Mouse (Mus musculus): ENCODE measurements around the gene H2afz. TPM values are rescaled to one million over a fixed set of nuclear protein-coding genes. Genes with fewer than 3 reads are reported as not detected.
"Not testable (repeated sequence)": the region's sequence is repeated elsewhere in the genome, so short reads cannot be mapped to it uniquely, and the experiment has no call there.

The H2afz gene
- total RNA-seq, 4 experiments from 2014 or later, result 52.4 to 76.5 (median 66.3) TPM

GRCm38 (mm10) chr3:137863330-137864123 is 760 bp upstream of the H2afz start:
- DNase-seq (ENCODE audit: low spot score), result no peak

GRCm38 (mm10) chr3:137864988-137865982 is 998 bp downstream of the H2afz start:
- DNase-seq (ENCODE audit: low spot score), result peak; percentile 66

GRCm38 (mm10) chr3:137867133-137867436 is 2.8 kb downstream of the H2afz start:
- DNase-seq (ENCODE audit: low spot score), result no peak

DNA sequence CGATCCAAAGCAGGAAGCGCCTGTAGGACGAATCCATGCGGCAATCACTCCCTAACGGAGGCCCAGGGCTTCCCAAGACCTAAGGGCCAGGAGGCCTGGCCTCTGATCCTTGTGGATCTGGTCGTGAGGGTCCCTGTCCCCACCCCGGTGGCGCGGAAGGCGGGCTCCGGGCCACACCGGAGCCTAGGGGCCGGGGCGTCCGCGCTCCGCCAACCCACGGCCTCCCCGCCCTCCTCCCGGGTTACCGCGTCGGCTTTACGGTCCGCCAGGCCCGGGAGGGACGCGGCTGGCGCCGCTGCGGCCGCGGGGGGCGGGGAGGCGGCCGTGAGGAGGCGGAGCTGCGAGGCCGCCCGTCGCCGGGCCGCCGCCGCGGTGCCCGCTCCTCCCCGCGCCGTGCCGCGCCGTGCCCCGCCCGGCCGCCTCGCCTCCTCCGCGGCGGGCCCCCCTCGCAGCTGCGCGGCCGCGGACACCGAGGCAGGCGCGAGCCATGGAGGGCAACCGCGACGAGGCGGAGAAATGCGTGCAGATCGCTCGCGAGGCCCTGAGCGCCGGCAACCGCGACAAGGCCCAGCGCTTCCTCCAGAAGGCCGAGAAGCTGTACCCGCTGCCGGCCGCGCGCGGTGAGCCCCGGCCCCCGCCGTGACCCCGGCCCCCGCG is 3.3 kb downstream of the H2afz start, which contains the start of gene Dnajb14:
Gene Dnajb14, plus strand, starts transcription at position 239 of the 657 bp plus-strand sequence.
- peak; percentile 26 for DNase-seq (ENCODE audit: low spot score)

DNA sequence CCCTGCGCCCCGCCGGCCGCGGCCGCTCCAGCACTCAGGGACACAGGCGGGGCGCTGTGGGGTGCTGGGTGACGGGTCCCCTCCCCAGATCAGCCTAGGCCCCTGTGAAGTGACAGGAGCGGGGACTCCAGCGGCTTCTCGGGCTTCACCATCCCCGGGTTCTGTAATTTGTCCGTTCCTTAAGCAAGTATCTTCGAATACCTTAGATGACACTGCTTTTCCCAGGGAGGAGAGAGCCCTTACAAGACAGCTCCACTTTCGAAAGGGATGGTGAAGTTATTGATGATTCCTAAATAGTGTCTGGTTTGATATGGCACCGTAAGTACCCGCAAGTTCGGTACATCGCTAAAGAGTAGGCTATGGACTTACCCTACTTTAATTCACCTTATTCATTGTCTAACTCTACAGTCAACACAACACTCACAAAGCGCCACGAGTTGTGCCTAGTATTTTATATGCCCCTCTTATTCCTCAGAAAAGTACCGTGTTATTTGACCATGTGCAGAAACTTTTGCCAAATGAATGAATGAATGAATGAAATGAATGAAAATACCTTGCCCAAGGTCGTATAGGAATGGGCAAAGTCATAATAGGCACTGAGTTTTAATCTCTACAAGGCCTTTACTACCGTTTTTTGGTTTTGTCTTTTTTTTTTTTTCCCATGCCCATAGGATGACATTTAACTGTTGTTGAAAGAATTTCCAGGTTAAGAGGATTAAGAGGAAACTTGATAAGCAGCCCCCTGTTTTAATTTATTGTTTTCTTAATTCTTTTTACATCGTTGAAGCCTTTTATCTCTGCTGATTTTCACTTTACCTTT is 4.0 kb downstream of the H2afz start:
- peak; percentile 7 for DNase-seq (ENCODE audit: low spot score)

DNA sequence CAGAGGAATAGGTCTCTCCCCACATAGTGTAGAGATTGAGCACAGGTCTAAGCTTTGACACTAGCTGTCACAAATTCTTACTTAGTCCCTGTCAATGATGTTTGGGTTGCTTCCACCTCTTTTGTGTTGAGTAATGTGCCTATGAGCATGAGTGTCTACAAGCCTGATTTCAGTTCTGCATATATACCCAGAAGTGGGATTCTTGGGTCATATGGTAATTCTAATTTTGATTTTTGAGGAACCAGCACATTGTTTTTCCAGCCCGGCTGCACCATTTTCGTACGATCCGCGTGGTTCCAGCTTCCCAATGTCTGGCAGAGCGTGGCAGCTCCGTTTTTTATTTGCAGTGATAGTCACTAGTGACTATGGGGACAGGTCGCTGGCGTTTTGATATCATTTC is 5.1 kb downstream of the H2afz start:
- DNase-seq (ENCODE audit: low spot score), result peak; percentile 6

DNA sequence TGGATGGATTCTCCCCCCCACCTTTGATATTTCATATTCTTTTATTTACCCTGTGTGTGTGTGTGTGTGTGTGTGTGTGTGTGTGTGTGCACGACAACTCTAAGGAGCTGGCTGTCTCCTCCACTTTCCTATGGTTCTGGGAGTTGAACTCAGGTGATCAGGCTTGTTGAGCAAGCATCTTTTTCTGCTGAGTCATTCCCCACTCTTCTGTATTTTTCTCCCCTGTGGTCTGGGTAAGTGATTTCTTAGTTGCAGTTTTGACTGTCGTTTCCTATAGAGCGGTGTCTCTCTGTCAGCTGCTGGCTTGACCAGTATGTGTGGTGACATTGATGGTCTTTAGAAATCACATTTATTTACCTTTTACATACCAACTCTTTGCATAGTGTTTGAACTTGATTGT is 15.0 kb downstream of the H2afz start:
- no peak for DNase-seq (ENCODE audit: low spot score)

DNA sequence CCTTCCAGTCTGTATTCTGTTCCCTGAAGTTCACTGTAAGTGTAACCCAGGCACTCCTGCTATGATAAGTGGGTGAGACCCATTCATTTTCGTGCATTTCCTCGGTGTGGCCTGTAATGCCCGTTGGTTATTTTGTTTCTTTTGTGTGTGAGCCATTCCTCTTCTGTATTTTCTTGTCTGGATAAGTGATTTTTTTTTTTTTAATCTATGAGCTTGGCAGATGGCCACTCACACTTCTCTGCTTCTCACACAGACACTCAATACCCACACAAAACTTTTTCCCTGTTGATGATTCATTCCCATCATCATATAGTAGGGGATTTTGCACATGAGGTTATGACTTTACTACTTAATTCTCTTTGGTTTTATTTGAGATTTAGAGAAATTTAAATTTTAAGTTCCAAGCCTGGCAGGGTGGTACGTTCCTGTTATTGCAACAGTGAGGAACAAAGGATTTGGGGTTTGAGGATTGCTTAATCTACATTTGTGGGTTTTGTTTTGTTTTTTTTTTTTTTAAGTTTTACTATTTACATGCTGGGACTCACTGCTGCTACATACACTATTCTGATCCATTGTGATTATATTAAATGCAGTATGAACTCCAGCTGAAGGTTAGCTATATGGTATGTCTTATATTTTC is 15.9 kb downstream of the H2afz start:
- no peak for DNase-seq (ENCODE audit: low spot score)

GRCm38 (mm10) chr3:137881093-137881492 is 16.8 kb downstream of the H2afz start:
- DNase-seq (ENCODE audit: low spot score), result no peak

- no peak for DNase-seq (ENCODE audit: low spot score)
Observed at GRCm38 (mm10) chr3:137887961-137888360, 23.7 kb downstream of the H2afz start.

- DNase-seq (ENCODE audit: low spot score), result no peak
Observed at GRCm38 (mm10) chr3:137891089-137891488, 26.8 kb downstream of the H2afz start.

- DNase-seq (ENCODE audit: low spot score), result no peak
Observed at GRCm38 (mm10) chr3:137892118-137892517, 27.8 kb downstream of the H2afz start.

DNA sequence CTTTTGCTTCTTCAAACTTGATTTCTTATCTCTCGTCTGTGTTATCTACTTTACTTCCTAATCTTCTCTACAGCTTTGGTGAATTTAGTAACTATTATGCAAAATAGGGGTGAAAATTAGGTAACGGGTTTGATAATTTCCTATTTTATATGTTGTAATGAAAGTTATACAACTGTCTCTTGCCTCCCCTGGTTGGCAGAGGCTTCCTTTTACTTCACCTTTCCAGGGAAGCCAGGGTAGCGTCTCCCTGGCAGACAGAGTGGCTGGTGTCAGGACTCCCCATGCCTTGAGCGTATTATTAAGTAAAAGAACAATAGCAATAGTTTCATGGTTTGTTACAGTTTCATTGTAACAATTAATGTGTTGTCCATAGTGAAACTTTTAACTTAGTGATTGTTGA is 29.5 kb downstream of the H2afz start:
- no peak for DNase-seq (ENCODE audit: low spot score)

DNA sequence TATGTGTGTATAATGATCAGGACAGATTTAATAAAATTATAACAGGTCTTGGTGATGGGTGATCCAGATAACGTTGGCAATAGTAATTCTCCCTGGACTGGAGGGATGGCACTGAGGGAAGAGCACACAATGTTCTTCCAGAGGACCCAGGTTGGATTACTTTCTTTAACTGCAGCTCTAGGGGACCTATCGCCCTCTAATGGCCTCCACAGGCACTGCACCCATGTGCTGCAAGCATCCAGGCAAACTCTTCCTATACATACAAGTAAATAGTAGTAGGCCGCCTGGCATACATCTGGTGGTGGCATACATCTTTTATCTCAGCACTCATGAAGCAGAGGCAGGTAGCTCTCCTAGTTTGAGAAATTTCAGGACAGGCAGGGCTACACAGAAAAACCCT is 30.9 kb downstream of the H2afz start:
- no peak for DNase-seq (ENCODE audit: low spot score)

DNA sequence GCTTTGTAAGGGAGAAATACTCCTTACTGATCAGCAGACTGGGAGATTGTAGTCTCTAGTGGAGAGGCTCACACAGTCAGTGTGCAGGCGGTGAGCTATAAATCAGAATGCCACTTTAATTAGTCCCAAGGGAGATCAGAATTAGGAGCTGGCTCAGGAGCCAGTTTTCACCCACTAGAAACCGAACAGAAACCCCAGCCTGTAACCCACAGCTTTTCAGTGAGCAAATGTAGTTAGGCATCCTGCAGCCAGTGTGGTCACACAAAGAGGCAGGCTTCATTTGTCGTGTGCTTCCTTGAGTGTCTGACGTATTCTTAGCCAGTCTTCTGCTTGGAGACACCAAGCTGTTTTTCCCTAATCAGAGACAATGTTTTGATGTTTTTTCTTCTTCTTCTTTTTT is 32.1 kb downstream of the H2afz start:
- DNase-seq (ENCODE audit: low spot score), result no peak

DNA sequence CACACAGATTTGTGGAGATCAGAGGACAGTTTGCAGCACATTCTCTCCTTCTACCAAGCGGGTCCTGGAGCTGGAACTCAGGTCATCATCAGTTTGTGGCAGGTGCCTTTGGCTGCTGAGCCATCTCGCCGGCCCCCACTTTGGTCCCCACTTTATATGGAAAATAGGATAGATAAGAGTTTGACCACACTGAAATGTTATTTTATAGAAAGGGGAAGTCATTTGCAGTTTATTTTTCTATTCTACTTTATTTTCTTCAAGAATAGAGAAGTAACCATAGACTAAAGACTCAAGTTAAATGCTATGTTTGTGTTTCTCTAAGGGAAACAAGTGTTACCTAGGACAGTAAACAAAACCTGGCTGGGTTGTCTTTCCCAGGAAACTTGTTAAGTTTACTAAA is 32.6 kb downstream of the H2afz start:
- no peak for DNase-seq (ENCODE audit: low spot score)

DNA sequence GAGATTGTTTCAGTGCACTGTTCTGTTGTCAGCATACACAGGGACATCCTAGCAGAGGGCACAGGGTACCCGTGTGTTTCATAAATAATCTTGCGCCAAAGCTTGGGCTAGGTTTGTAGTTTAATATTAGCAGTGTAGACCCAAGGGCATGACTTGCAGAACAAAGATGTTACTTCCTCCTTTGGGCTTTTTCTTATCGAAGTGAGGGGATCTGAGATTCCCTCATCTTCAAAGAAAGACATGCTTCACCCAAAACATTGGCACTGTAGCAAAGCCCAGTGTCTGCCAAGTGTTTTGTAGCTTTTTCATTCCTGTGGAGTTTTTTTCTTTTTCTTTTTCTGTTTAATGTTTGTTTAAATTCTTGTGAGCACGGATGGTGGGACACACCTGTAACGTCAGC is 33.4 kb downstream of the H2afz start:
- no peak for DNase-seq (ENCODE audit: low spot score)

GRCm38 (mm10) chr3:137900149-137900548 is 35.9 kb downstream of the H2afz start:
- no peak for DNase-seq (ENCODE audit: low spot score)

- no peak for DNase-seq (ENCODE audit: low spot score)
Observed at GRCm38 (mm10) chr3:137913093-137913492, 48.8 kb downstream of the H2afz start.

GRCm38 (mm10) chr3:137914567-137914966 is 50.3 kb downstream of the H2afz start:
- DNase-seq (ENCODE audit: low spot score), result not testable (repeated sequence)
